Mouse (Mus musculus) adrenal gland, adult (tissue): ENCODE results near the gene Gdf3.

ENCODE experiments used
- DNase-seq, 2 experiments: peaks; one replicate each; pipeline ENCODE4 v3.0.0; 2022 to 2023; ENCODE audit warnings: low spot score in 1 of 2; ENCODE audit not compliant: inconsistent age in 2 of 2

The Gdf3 gene

DNA sequence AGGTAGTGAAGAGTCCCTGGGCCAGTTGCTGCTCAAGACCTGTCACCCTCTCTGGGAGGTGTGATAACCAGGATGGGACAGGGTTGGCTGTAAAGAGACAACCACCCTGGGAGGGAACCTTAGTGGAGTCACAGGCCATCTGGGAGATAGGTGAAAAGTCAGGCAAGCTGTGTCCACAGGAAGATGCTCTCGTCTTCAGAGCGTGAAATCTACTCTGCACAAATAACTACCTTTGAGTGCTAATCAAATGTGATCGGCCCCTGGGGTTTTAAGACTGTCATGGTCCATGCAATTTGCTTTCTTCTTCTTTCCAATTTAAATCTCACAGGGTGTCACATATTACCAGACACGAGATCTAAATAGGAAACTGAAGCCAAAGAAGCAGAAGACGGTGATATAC lies 40.8 kb downstream of the Gdf3 start:
- peak in 1 of 2 experiments; percentile 20 for DNase-seq

DNA sequence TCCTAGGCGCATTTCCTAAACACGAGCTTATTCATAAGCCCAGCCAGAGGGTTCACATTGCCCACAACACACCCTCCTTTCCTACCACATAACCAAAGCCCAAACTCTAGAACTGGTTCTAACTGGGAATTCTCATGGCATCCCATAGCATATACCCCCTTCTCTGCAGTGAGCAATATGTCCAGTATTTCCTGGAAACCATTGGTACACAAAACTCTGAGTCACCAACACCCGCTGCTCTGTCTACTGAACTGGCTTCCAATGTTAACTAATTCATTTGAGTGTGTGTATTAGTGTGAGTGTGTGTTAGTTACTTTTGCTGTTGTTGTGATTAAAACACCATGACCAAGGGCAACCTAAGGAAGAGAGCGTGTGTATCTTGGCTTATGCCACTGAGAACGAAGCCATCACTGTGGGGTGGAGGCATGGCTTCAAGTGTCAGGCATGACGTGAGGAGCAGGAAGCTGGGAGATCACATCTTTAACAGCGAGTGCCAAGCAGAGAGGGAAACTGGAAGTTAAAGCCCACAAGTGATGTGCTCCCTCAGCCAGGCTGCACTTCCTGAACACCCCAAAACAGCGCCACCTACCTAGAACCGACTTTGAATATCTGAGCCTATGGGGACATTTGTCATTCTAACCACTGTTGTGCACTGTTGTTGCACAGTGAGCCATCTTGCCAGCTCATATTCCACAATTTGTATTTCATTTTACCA lies 44.7 kb downstream of the Gdf3 start:
- no peak for DNase-seq

DNA sequence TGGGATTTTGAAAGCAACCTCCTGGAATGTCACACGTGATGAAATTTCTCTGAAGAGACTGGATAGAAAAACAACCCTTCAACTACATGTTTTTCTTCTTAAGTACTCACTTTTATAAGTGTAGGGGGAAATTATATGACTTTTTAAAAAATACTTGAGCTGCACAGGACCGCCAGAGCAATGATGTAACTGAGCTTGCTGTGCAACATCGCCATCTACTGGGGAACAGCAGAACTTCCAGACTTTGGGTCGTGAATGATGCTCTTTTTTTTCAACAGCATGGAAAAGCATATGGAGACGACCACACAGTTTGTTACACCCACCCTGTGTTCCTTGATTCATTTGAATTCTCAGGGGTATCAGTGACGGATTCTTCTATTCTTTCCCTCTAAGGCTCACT lies 47.4 kb downstream of the Gdf3 start:
- peak; percentile 24 to 80 for DNase-seq

DNA sequence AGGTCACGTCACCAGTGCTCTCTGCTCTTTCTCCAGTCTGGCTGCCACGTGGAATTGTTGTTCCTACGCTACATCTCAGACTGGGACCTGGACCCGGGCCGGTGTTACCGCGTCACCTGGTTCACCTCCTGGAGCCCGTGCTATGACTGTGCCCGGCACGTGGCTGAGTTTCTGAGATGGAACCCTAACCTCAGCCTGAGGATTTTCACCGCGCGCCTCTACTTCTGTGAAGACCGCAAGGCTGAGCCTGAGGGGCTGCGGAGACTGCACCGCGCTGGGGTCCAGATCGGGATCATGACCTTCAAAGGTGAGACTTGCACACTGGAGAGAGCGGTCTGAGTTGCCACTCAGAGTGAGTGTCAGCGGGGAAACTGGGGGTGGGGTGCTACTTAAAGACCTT lies 48.9 kb downstream of the Gdf3 start:
- DNase-seq: no peak

DNA sequence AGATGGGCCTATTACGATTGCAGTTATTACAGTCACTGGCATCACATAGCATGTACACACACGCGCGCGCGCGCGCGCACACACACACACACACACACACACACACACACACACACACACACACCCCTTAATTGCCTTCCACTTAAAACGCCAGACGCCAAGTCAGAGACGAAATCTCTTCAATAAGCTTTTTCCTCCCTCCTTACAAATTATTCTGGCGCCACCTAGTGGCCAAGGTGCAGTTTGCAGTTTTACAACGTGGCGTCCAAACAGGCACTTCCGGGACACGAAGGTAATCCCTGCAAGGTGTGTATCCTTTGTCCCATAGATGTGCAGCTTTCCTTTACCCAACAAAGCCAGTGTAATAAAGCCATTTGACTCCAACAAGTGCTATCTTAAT lies 49.5 kb downstream of the Gdf3 start:
- DNase-seq: peak; percentile 51 to 87

DNA sequence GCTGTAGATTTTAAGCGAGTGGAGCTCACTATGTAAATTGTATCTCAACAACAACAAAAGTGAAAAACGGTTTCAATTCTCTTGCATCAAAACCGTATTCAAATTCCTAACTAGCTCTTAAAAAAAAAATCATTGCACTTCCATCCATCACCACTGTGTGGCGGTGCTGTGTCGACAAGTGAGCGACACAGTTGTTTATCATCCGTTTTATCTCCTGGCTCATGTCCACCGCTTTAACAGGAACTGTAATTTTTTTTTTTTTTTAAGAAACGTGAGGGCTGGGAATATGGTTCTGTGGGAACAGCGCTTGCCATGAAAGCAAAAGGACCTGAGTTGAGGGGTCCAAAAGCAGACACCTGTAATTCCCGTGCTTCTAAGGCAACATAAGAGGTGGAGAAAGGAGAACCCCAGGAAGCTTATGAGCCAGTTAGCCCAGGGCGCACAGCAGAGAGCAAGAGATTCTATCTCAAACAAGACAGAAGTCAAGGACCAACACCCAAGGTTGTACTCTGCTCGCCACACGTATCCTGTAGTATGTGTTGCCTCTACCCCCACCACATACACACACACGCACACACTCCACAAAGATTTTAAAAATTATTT lies 52.8 kb downstream of the Gdf3 start:
- DNase-seq: peak; percentile 37 to 91
